Mouse (Mus musculus) liver, adult 2 months (tissue): ENCODE results near the gene Frat2.

Experiments
- CTCF ChIP-seq: fragments of 200-500 bp; IDR thresholded peaks from 2 replicates; pipeline ENCODE4 v1.5.1; 2011; ENCODE audit warnings: low read depth, low read length, control low read depth
- POLR2A ChIP-seq: fragments of 200-500 bp; IDR thresholded peaks from 2 replicates; pipeline ENCODE4 v1.6.1; 2011; ENCODE audit warnings: low read length, control low read depth; ENCODE audit not compliant: insufficient read depth; ENCODE audit errors: extremely low read depth

DNA sequence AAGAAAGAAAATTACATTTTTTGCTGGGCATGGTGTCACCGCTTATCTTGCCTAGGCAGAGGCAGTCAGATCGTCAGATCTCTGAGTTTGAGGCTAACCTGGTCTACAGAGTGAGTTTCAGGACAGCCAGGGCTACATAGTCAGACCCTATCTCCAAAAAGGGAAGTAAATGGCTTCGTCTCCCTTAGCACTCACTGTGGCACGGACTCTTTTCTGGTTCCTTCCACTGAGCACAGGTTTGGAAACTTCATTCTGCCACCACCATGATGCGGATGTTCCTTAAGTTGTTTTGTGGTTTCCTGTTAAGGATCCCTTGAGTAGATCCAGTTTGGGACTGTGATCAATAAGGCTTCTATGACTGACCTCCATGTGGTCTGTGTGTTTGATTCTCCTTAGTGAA lies 23.0 kb downstream of the Frat2 start:
- TF ChIP-seq CTCF (no peak), POLR2A (no peak)
